Mouse (Mus musculus) hematopoietic multipotent progenitor cell, adult 10-12 weeks (in vitro differentiated cells): Measurements from ENCODE around the gene Il22. TPM values are rescaled to one million over a fixed set of nuclear protein-coding genes. Genes with fewer than 3 reads are reported as not detected.

Experiments used
- polyA plus RNA-seq: library from polyadenylated mRNA; stranded (reverse); fragments of >175 nt; gene quantifications from 2 replicates; pipeline ENCODE4 v1.2.3, GENCODE M21; 2012; ENCODE audit warnings: low replicate concordance

The Il22 gene
- not detected in 2 replicates for polyA plus RNA-seq

GRCm38 (mm10) chr10:118204642-118205041, at the start of gene Il22:
Il22 (plus strand) TSS chr10:118204942.

GRCm38 (mm10) chr10:118240680-118241079, 35.9 kb downstream of the Il22 start, which contains the start of gene Gm32717:
Gm32717 (minus strand) TSS chr10:118240780.

GRCm38 (mm10) chr10:118258388-118258787, 53.6 kb downstream of the Il22 start, which contains the start of gene Gm32802:
Gm32802 (plus strand) TSS chr10:118258688.

Other genes with a start within 250 kb of the Il22 start
- 12.9 and 30.3 TPM in 2 replicates for gene Mdm1, start 63.1 kb upstream of the Il22 start, polyA plus RNA-seq
- not detected in 2 replicates for gene Gm32717, start 35.8 kb downstream of the Il22 start, polyA plus RNA-seq
- not detected in 2 replicates for gene Gm32802, start 53.7 kb downstream of the Il22 start, polyA plus RNA-seq
- gene Iltifb, start 90.1 kb downstream of the Il22 start, polyA plus RNA-seq, result not detected in 2 replicates
- gene Gm9040, start 122.0 kb downstream of the Il22 start, polyA plus RNA-seq, result not detected in 2 replicates
- not detected in 2 replicates for gene Gm9044, start 127.5 kb downstream of the Il22 start, polyA plus RNA-seq
- gene Gm9045, start 132.9 kb downstream of the Il22 start, polyA plus RNA-seq, result not detected in 2 replicates
- not detected in 2 replicates for gene Gm9046, start 138.3 kb downstream of the Il22 start, polyA plus RNA-seq
- gene Gm9048, start 143.7 kb downstream of the Il22 start, polyA plus RNA-seq, result not detected in 2 replicates
- gene Gm9049, start 149.2 kb downstream of the Il22 start, polyA plus RNA-seq, result not detected in 2 replicates
- 0.23 and 0.55 TPM in 2 replicates for gene Ifng, start 236.1 kb downstream of the Il22 start, polyA plus RNA-seq